8 mouse cellular contexts compared by ENCODE assay signal in the genomic region with DNA sequence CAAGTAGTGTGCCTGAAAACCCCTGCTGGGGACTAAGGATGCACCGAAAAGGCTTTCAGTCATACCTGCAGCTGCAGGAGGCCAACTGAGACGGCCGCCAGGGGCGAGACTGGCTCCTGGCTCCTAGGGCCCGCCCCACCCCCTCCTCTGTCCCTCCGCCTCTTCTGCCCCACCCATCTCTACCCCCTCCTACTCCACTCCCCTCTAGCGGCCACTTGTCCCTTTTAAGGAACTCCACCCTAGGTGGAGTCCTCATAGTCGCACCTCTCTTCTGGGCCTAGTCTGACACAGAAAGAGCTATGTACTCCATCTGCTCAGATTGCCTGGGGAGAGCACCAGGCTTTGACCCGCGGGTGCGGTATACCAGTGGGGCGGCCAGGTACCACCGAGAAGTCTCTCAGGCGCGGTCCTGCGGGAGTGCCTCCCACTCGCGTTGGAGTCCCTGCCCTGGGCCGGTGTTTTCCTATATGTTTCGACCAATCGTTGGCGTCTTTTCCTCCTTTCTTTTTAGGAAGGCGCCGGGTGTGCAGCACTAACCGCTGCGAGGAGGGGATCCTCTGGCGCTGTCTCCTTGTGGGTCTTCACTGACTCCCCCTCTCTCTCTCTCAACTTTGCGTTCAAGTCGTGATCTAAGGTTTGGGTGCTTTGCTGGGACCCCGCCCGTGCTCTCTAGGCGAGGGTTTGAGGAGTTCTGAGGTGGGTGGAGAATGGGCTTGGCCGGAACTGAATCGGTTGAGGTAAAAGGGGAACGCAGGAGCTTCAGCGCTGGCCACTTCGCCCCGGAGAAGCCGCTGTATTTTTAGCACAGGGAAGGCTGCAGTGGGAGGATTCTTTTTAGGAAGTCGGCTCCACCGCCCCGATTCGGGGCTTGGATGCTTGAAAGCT.
DNase-seq lines count a peak whose midpoint lies in the region; ATAC-seq lines count a peak whose summit lies in the region.

No protein-coding gene starts in this region.

- H3K9me3 ChIP-seq in forebrain, embryonic 10.5 days: no peaks in the 10 kb centered on the region
- no peaks in the 10 kb centered on the region for H3K9me3 ChIP-seq in lung, embryonic 15.5 days
- H3K9me3 ChIP-seq in neural tube, embryonic 15.5 days (replicated peaks): no peaks in the 10 kb centered on the region

- ATAC-seq in lung, embryonic 15.5 days (ENCODE audit: borderline replicate concordance, extremely low read depth, low FRiP score, low TSS enrichment): peak; percentile 80
- ATAC-seq in neural tube, embryonic 15.5 days (ENCODE audit: low FRiP score): peak; percentile 84

- H3K9ac ChIP-seq in lung, embryonic 15.5 days: peak overlapping the region; percentile 19
- peak overlapping the region; percentile 30 for H3K9ac ChIP-seq in neural tube, embryonic 15.5 days (replicated peaks)

- 17% methylated on average over 43 of the region's 43 CpGs for WGBS in forebrain, embryonic 10.5 days
- 13% methylated on average over 43 of the region's 43 CpGs for WGBS in lung, embryonic 15.5 days
- 14% methylated on average over 43 of the region's 43 CpGs for WGBS in neural tube, embryonic 15.5 days

- H3K27me3 ChIP-seq in forebrain, embryonic 10.5 days (ENCODE audit: poor library complexity, severe bottlenecking): peaks cover 60% of the 10 kb centered on the region
- no peaks in the 10 kb centered on the region for H3K27me3 ChIP-seq in lung, embryonic 15.5 days
- H3K27me3 ChIP-seq in neural tube, embryonic 15.5 days (replicated peaks): no peaks in the 10 kb centered on the region

- intact Hi-C loops in heart, postnatal 10 days (cut with DNase I): no loop called here

- H3K36me3 ChIP-seq in forebrain, embryonic 10.5 days (replicated peaks): no peaks in the 10 kb centered on the region
- H3K36me3 ChIP-seq in lung, embryonic 15.5 days: no peaks in the 10 kb centered on the region
- H3K36me3 ChIP-seq in neural tube, embryonic 15.5 days: no peaks in the 10 kb centered on the region

- peak; percentile 72 for DNase-seq in CD4-positive, CD25-positive, alpha-beta regulatory T cell, adult 2 months (ENCODE audit: low read depth, low spot score)
- peak; percentile 35 for DNase-seq in forebrain, embryonic 10.5 days (ENCODE audit: extremely low spot score, low spot score)
- peak; percentile 28 to 32 for DNase-seq in heart, postnatal 10 days
- peak; percentile 23 to 55 for DNase-seq in kidney, postnatal 36 days
- DNase-seq in testis, postnatal 14 days (ENCODE audit: low spot score): peak; percentile 16

- H3K4me3 ChIP-seq in brown adipose tissue, adult 24 weeks (ENCODE audit: insufficient read depth, low read depth, low read length): peak overlapping the region; percentile 86
- peak overlapping the region; percentile 57 for H3K4me3 ChIP-seq in forebrain, embryonic 10.5 days
- peak overlapping the region; percentile 45 for H3K4me3 ChIP-seq in lung, embryonic 15.5 days
- peak overlapping the region; percentile 45 for H3K4me3 ChIP-seq in neural tube, embryonic 15.5 days (replicated peaks)

- H3K27ac ChIP-seq in brown adipose tissue, adult 24 weeks (replicated peaks; ENCODE audit: low read depth, low read length): no peak overlapping the region
- H3K27ac ChIP-seq in forebrain, embryonic 10.5 days: peak overlapping the region; percentile 62; the same call in 1 of the 2 replicates
- H3K27ac ChIP-seq in lung, embryonic 15.5 days: no peak overlapping the region
- H3K27ac ChIP-seq in neural tube, embryonic 15.5 days (replicated peaks): no peak overlapping the region

- peak overlapping the region; percentile 67 for H3K4me2 ChIP-seq in lung, embryonic 15.5 days
- H3K4me2 ChIP-seq in neural tube, embryonic 15.5 days: peak overlapping the region; percentile 65

- H3K4me1 ChIP-seq in brown adipose tissue, adult 24 weeks (ENCODE audit: control insufficient read depth, insufficient read depth, insufficient read length, low read length): no peaks in the 10 kb centered on the region
- H3K4me1 ChIP-seq in forebrain, embryonic 10.5 days: peaks cover 13% of the 10 kb centered on the region
- no peaks in the 10 kb centered on the region for H3K4me1 ChIP-seq in lung, embryonic 15.5 days
- H3K4me1 ChIP-seq in neural tube, embryonic 15.5 days: no peaks in the 10 kb centered on the region

Comparison
In these comparisons a context has a peak if more than half of its experiments do, and no peak if none do; other contexts are left out.
1. DNase-seq: peak in every context shown above with its lines; median percentile 72 in CD4-positive, CD25-positive, alpha-beta regulatory T cell, adult 2 months; 39 in kidney, postnatal 36 days; 35 in forebrain, embryonic 10.5 days; 30 in heart, postnatal 10 days; 16 in testis, postnatal 14 days.